Mouse (Mus musculus): ENCODE data around the gene Spaca7. TPM values are rescaled to one million over a fixed set of nuclear protein-coding genes. Genes with fewer than 3 reads are reported as not detected.
"Not testable (repeated sequence)": the region's sequence is repeated elsewhere in the genome, so short reads cannot be mapped to it uniquely, and the experiment has no call there.

The Spaca7 gene
- not detected for total RNA-seq (2021)
- long read RNA-seq, experiment 1 = 0 reads
- long read RNA-seq, experiment 2 = 0 reads

DNA sequence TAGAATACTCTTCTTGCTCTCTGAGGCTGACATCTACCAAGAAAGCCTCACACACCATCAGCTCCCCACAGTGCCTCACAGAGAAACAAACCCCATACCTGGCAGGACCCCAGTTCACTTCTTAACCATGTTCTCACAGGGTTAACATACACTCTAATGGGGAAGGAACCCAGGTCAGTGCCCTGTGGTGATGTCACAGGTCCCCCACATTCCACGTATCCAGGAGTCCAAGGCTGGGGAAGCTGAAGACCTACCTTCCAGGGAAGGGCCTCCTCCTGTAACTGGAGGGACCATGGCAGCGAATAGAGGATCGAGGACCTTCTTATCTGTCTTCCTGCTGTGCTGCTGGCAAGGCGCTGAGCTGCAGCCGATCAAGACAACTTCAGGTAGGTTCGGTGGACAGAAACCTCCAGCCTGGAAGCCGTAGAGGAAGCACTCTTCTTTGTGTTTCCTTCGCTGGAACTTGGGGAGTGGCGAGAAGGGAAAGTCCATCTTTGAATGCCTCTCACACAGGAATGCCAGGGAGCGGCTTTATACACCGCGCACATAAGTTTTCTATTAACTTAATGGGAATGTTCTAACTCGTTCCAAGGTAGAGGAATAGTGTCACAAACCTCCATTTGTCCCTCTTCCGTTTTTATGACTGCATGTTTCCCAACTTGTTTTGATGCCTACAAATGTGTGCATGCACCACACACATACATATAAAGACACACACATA lies at the start of gene Spaca7:
Gene Spaca7, plus strand, starts transcription at position 216 of the 721 bp plus-strand sequence.
- DNase-seq = no peak

DNA sequence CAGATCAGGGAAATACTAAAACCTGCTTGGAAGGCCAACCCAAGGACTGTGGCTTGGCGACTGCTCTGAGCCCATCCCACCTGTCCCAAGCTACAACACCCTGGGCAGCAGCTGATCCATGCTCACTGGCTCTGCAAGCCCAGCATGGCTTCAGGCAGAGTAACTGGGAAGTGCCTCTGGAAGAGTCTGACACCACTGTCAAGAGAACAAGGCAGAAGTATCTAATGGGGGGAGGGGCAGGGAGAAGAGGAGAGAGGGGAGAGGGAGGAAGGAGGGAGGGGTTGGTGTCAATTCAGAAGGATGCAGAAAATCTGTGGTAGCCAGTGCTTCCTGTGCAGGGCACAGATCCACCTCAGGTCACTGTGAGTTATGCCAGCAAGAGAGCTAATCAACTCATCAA lies 48.5 kb upstream of the Spaca7 start:
- no peak for DNase-seq

DNA sequence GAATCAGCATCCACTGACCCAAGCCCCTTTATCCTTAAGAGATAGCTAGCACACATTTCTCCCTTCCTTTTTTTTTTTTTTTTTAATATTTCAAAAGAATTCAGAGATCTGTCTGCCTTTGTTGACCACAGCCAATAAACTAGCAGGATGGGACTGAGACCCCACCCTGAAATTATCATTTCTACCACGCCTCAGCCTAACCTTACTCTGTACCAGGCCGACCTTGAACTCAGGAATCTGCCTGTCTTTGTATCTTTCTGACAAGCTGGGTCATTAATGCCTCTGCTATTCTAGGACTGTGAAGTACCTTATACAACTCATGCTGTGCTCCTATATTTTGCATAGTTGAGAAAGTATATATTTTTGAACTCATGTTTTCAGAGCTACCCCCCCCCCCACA lies 44.2 kb upstream of the Spaca7 start:
- DNase-seq = no peak

DNA sequence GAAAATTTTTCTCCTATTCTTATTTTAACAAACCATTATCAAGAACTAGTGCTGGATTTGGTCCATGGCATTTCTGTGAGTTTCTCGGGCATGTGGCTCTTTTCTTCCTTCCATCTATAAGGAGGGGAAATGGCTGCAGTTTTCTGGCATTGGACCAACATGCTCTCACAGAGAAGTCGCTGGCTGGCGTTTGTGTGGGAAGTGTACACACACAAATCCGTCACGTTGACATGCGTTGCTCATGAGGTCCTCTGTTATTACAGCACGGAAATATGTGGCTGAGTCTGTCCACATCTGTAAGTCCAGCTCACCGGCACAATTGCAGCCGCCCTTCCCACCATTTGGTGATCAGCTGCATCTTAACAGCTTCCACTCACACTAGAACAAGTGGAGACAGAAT lies 37.2 kb upstream of the Spaca7 start:
- no peak for DNase-seq

DNA sequence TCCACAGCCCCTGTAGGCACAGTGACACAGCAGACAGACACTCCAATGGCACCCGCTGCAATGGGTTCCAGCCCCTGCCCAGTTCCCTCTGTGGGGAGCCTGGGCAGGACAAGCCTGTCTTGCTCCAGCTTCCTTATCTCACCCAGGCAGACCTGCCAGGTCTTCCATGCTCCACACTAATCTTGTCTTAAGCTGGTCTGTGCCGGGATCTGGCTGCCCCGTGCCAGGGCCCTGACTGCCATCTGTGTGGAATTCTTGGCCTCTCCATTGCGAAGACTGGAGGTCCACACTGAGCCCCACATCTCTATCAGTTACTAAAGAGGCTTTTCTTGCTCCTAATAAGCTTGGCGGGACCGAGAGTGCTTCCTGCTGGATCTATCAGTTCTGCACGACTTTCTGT lies 36.5 kb upstream of the Spaca7 start:
- no peak for DNase-seq

DNA sequence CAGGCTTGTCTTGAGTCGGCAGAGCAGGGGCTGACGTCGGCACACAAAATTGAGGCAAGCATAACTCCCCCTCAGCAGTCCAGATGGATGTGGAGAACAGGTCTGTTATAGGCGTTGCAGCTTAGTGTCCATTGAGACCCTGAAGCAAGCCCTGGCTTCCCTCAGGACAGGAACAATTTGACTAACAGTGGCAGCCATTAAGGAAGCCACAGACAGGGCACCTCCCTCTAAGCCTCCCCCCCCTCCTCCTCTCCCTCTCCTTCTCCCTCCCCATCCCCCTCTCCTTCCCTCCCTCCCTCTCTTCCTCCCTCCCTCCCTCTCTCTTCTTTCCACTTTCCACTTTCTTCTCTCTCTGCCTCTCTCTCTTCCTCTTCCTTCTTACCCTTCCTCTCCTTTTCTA lies 27.6 kb upstream of the Spaca7 start:
- DNase-seq = no peak

DNA sequence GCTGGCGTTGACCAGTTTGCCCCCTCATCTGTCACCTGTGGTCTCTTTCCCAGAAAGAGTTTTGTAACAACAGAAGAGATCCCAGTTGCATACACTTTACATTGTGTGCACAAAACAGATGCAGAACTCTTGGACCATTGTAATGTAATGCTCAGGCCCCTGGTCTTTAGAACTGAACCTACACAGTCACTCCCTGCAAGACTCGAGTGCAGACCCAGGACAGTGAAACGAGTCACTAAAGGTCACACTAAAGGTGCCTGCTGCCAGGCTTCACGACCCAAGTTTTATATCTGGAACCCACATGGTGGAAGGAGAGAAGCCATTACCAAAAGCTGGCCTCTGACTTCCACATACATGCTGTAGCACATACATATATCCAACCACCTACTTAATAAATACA lies 27.2 kb upstream of the Spaca7 start:
- no peak for DNase-seq

DNA sequence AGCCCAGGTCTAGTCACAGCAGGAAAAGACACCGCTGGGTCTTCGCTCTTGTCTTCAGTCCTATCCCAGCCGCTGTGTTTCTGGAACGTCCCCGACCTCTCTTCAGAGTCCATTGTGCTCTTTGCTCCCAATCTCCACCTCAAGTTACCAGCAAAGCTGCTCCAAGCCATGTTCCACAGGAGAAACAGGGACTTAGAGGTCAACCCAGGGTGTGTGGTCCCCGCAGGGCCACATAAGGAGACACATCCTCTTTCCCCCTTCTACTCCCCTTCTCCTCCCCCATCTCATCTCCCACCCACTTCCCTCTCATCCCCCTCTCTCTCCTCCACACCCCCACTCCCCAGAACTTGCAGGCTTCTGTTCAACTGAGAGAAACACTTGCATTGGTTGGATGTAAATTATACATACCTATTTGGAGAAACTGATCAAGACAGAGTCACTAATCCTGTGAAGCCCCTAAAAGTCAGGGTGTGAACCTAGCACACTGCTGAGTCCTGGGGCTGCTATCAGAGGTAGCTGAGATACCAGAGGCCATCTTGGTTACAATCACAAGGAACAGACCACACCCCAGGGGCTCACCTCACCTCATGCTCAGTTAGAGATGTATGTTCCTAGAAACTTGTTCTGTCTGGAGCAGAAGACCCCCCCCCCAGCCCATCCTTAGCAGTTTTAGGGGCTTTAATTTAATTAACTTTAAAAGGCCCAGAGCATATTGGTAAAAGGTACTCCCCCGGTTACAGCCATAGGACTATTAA lies 25.2 kb upstream of the Spaca7 start:
- no peak for DNase-seq

DNA sequence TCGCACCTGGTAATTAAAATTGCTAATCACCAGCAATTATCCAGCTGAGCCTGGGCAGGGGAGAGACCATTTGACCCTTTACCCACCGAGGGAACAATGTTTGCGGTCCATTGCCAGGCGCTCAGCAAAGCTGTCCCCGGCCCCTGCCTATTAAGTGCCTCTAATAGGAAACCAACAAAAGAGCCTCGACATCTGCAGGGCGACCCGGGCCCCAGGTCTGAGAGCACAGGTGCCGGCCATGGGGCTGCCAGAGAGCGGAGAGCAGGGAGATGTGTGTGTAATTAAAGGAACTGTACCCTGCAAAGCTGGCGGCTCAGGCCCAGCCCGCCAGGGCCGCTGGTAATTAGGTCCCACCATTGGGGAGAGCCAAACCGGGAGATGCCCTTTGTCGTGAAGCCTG lies 24.6 kb upstream of the Spaca7 start:
- no peak for DNase-seq

DNA sequence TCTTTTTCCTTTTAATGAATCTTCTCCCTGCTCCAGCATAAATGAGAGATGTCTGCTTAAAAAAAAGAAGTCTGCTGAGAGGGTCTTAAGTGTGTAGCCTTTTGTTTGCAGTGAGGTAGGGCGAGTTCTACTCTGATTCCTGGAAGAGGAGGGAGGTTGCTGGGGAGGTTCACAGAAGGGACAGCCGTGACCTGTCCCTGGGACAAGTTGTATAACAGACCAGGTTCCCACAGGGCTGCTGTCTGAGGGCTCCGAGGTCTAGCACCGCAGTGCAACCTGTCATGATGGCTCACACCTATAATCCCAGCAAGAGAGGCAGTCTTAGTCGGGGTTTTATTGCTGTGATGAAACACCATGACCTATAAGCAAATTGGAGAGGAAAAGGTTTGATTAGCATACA lies 24.1 kb upstream of the Spaca7 start:
- no peak for DNase-seq

DNA sequence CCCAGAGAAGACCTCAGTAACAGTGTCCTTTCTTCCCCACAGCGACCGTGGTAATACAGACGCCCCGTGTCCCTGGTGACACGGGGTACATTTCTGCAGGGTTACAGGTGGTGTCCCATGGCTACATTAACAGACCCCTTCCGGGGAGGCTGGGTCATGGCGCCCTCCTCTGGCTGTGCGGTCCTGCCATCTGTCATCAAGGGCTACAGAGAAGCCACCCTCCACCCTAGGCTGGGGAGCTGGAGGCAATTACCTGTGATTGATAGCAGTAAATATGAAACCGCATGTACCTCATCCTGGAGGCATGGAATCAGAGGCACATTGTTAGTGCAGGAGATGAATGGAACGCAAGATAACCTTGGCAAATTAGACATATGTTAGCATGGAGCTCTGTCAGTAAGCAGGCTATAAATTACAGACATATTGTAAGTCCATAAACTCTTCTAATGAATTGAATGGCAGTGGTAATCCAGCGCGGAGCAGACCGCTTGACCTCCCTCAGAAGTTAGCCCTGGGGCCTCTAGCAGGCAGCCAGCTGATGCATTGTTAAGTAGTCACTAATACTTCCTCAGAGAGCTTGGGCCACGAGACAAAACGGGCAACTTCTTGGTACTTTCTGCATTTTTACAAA lies 17.2 kb upstream of the Spaca7 start:
- no peak for DNase-seq

DNA sequence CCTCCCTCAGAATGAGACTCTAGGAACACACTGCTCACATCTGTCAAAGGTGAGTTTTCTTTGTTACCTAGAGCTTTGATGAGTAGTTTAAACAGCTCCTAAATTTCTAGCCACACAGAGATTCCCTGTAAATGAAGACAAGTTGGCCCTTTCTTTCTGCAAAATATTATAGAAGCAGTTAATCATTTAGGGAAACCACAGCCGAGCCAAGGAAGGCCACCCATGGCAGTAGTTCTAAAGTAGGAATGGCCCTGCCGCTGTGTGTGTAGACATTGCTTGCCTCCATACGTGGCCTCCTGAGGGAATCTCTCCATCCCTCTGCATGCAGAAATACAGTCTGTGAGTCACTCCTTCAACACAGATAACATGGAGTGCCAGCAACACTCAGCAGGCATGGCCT lies 14.0 kb upstream of the Spaca7 start:
- DNase-seq = no peak

DNA sequence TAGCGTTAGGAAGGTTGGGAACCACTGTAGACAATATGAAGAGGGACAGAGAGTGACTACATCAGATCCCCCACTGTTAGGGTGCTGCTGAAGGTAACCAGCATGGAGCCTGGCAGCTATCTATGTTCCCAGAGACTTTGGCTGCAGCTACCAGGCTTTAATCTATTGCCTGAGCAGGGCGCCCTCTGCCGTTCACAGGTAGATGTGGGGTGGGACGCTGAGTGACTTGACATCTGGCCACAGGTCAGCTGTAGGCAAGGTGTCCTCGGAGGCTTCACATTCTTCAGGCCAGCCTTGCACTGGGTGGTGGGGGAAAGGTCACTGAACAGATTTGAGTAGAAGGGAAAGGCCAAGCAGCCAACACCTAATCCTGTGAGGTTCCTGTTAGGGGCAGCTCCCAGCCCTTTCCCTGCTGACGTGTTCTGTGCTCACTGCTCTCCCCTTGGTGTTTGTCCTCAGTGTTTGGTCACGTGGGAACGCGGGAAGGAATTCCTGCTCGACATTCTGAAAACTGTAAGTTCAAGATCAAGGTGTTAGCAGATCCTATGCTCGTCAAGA lies 11.3 kb upstream of the Spaca7 start:
- peak; percentile 69 for DNase-seq

DNA sequence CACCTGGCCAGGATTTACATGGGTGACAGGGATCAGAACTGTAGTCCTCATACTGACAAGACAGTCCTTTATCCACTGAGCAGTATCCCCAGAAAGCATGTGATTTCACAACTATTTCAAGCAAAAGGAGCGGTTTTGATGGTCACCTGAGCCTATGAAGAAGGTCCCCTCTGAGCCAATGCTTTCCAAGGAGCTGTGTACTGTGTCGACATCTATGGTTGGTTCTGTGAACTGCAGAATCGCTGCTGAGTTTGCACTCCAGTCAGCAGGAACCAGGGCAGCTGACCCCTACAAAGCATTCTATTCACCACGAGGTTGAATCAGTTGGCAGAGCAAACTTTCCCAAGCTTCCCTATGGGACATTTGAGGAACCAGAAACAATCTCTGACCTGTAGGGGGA lies 8.5 kb upstream of the Spaca7 start:
- no peak for DNase-seq

DNA sequence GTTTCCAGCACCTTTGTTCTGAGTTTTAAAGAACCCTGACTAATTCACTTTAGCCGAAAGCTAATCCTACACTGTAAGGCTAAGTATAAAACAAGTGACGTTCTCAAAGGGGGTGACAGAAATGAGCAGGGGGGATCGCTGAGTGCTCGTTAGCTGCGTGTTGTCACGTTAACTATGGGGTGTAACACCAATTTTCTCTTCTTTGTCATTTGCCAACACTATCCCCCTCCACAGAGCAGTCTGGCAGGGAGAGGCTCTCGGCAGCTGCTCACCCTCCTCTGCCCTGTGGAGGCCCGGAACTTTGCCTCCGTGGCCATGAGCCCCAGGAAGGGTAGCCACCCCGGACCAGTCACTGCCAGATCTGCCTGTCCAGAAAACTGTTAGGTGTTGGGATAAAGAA lies 7.3 kb upstream of the Spaca7 start:
- no peak for DNase-seq

DNA sequence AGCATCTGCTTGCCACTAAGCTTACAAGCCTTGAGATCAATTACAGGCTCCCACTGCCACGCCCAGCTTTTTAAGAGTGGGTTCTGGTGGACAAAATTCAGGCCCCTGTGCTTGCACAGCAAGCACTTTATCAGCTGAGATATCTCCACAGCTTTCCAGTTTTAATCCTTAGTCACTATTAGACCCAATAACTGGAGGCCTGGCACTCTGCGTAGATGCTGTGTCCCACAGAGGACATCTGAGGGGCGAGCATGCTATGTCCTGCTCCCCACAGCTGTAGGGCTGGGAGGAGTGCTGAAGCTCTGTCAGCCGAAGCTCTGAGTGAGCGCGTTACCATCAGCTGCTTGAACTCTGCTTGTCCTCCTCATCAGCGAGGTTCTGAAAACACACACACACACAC lies 6.3 kb upstream of the Spaca7 start:
- DNase-seq = no peak

DNA sequence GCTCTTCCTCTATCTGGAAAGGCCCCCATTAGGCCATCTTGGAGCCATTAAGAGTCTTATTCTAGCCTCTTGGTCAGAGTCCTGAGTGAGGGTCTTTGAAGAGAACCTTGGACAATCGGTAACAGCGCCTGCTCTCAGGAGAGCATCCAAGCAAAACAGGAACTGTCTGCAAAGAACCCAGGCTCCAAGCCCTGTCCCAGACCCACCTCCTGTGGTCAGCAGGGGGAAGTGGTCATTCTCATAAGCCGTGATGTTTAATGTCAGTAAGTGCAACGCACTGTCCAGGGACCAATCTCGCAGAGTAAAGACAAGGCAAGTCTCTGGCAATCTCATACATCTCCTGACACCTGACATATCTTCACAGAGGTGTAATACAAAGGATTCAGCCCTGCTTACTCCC lies 3.2 kb downstream of the Spaca7 start:
- DNase-seq = no peak

DNA sequence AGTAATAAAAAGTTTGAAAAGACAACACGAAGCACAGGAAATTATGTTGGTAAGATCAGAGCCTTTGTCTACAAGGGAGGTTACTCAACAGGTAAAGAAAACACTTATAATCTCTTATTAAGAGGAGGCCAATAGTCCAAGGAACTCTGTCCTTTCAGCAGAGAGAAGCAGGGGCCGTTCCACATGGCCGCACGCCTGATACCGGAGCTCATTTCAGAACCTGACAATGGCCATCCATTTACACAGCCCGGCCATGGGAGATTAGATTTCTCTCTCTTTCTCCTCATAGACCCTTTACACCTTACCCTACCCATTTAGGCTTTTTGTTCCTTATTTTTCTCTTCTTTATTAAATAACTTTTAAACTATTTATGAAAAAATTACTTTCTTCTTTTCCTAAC lies 3.9 kb downstream of the Spaca7 start:
- DNase-seq = no peak

DNA sequence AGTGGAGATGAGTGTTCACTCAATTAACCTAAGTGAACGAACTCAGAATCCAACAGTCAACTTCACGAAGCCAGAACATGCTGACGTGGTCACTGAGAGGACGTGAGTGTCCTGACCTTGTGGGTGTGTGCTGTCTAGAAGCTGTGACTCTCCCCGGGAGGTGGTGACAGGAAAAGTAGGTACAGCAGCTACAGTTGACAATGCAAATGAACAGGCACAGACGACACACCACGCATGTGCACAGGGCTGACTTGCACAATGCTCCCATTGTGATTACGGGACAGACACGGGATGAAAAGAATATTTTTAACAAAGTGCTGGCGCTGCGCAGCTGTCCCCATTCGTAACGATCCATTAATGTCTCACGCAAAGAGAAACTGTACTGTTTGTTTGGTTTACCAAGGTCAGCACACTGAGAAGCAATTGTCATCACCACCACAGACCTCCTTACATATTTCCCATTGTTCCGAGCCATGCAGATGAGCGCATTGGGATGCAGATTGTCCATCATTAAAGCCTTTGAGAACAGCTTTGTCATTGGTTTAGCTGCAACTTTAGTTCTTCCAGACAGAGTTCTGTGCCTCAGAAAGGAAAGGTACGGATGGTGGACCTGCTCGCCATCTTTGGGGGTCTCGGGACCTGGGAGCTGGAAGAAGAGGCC lies 6.6 kb downstream of the Spaca7 start:
- DNase-seq = not testable (repeated sequence)

DNA sequence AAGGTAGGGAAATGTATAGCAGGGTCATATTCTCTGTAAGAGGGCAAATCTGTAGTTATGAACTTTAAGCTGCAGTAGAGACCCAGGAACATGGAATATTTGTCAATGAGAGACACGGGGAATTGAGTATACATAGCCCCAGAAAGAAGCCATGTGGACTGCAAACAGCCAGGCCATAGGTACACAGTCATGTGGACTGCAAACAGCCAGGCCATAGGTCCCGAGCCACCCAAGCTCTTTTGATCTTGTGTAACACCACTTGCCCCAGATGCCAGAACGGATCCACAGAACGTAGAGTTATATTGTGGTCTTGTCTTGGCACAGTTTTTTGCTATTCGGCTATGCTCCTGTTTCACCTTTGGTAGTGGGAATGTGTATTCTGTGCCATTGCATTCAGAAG lies 11.0 kb downstream of the Spaca7 start:
- DNase-seq = no peak

DNA sequence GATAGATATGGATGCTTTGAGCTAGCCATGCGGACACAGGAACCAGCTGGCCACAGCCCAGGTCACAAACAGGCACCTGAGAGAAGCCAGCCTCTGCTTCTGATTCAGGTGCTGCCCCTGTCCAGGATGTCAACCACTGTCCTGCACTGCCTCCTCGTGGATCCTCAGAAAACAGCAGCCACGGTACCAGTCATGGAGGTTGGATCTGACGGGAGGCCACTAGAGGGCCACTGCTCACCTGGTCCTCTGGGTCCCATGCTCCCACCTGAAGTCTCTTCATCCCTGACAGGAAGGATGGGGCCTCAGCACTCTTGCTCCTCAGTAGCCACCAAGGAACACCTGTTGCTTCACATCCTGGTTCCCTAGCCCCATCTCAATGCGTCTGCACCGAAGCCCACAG lies 34.4 kb downstream of the Spaca7 start:
- DNase-seq = peak; percentile 65

DNA sequence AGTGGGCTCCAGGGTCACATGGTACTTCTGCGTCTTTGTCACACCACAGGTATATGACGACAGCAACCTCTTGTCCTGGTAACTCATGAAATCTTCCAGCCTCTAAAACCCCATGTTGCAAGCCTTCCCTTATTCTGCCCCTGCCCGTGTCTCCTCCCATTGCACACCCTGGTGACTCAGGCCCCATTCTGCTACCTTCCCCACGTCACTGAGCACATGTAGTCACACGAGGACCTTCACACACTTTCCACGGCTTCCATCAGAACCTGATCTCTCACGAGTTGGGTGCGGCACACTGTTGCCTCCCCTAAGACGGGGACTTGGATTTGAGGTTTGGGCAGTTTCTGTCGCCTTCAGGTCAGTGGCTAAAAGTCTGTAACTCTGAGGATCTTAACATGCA lies 36.0 kb downstream of the Spaca7 start:
- DNase-seq = no peak

All from gastrocnemius, postnatal 10 days (tissue).